Mouse (Mus musculus) fibroblast of lung, adult 2 months (primary cell): ENCODE measurements around the gene Tdrd6.

Experiments used
- DNase-seq: peaks from one replicate; pipeline ENCODE4 v3.0.0-alpha.2; 2011; ENCODE audit warnings: low read depth

Gene Tdrd6

GRCm38 (mm10) chr17:43612221-43612620 lies 17.9 kb downstream of the Tdrd6 start:
- no peak for DNase-seq

GRCm38 (mm10) chr17:43611586-43611985 lies 18.5 kb downstream of the Tdrd6 start:
- DNase-seq = peak; percentile 10

- DNase-seq = peak; percentile 34
Observed at GRCm38 (mm10) chr17:43606704-43607103, 23.4 kb downstream of the Tdrd6 start.

GRCm38 (mm10) chr17:43598706-43599105 lies 31.4 kb downstream of the Tdrd6 start:
- no peak for DNase-seq

GRCm38 (mm10) chr17:43597742-43598141 lies 32.4 kb downstream of the Tdrd6 start:
- no peak for DNase-seq

- no peak for DNase-seq
Observed at GRCm38 (mm10) chr17:43592296-43593291, 37.5 kb downstream of the Tdrd6 start.

- DNase-seq = no peak
Observed at GRCm38 (mm10) chr17:43590531-43590930, 39.6 kb downstream of the Tdrd6 start.

- no peak for DNase-seq
Observed at GRCm38 (mm10) chr17:43589750-43590149, 40.3 kb downstream of the Tdrd6 start.

- DNase-seq = no peak
Observed at GRCm38 (mm10) chr17:43587278-43587677, 42.8 kb downstream of the Tdrd6 start.

GRCm38 (mm10) chr17:43584771-43585170 lies 45.3 kb downstream of the Tdrd6 start:
- no peak for DNase-seq

GRCm38 (mm10) chr17:43581012-43581467 lies 49.1 kb downstream of the Tdrd6 start:
- DNase-seq = no peak

- DNase-seq = no peak
Observed at GRCm38 (mm10) chr17:43580456-43580855, 49.6 kb downstream of the Tdrd6 start.

GRCm38 (mm10) chr17:43573624-43574073 lies 56.5 kb downstream of the Tdrd6 start:
- DNase-seq = no peak

GRCm38 (mm10) chr17:43569287-43569686 lies 60.8 kb downstream of the Tdrd6 start:
- DNase-seq = no peak

- DNase-seq = no peak
Observed at GRCm38 (mm10) chr17:43567992-43568888, 61.9 kb downstream of the Tdrd6 start, which contains the start of gene Pla2g7. TSS of gene Pla2g7 (plus strand) at chr17:43568098.

GRCm38 (mm10) chr17:43567593-43567991 lies 62.5 kb downstream of the Tdrd6 start:
- no peak for DNase-seq
